Mouse (Mus musculus) CD4-positive, CD25-positive, alpha-beta regulatory T cell, adult 4 months (primary cell): ENCODE measurements around the gene Abcb7. TPM values are rescaled to one million over a fixed set of nuclear protein-coding genes. Genes with fewer than 3 reads are reported as not detected.

Source experiments
- ATAC-seq: one replicate; pipeline ENCODE4 v1.8.0; 2017
- polyA plus RNA-seq, 2 experiments: library from polyadenylated mRNA; unstranded; fragments of 100-300 nt; shearing (Covaris generic); gene quantifications; one replicate each; pipeline ENCODE4 v1.2.1; 2017

The Abcb7 gene
- 10 to 100 TPM; 21.9 to 22.1 TPM for polyA plus RNA-seq

DNA sequence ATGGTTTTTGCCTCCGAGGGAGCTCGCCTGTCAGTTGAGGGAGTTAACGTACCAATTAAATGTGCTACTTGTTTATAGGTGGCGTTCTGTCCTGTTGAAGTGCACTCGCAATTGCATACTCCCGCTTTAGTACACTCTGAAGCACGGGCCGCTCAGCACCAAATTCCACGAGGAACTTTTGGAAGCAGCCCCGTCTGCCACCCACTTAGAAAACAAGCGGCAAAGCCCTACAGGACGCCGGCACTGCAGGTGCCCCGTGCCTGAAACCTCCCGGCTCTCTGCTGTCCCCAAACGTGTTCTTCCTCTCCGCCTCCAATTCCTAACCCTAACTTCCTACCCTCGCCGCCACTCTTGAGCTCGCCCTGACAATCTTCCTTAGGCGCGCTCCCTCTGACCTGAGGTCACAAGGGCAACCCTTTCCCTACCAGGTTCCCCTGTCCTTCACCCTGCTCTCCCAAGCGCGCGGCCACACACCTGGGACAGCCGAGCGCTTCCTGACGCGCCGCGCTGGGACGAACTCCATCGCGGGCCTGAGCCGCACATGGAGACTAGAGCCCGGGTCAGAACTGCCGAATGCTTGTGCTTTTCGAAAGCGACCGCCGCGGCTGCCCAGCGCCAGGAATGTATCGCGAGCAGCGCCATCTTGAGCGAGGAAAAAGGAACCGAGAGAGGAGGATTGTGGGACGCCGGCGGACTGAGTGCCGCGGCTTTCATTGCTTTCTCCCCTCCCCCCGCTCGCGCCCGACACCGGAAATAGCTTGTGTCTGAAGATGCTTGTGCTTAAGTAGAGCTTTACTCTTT is at the start of gene Abcb7:
Gene Abcb7 (minus strand): TSS at position 674 of the 801 bp plus-strand sequence.
- ATAC-seq: peak; percentile 96

- no peak for ATAC-seq
Observed at GRCm38 (mm10) chrX:104461755-104462154, 48.1 kb upstream of the Abcb7 start.

DNA sequence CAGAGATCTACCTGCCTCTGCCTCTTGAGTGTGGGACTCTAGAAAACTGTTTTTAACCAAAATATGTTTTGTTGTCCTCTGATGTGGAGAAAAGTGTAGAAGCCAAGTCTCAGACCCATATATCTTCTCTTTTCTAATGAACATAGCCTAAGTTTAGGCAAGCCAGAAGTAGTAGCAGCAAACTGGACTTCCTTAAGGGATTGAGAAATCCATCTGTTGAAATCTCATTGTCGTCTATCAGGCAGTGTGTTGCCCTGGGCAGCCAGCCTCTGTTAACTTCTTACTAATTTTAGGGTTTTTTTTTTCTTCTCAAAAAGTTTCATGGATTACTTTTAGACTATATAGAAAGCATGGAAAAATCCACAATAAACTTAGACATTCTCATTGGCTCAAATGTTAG is 38.8 kb upstream of the Abcb7 start:
- ATAC-seq: no peak

- no peak for ATAC-seq
Observed at GRCm38 (mm10) chrX:104433456-104433855, 19.8 kb upstream of the Abcb7 start.

DNA sequence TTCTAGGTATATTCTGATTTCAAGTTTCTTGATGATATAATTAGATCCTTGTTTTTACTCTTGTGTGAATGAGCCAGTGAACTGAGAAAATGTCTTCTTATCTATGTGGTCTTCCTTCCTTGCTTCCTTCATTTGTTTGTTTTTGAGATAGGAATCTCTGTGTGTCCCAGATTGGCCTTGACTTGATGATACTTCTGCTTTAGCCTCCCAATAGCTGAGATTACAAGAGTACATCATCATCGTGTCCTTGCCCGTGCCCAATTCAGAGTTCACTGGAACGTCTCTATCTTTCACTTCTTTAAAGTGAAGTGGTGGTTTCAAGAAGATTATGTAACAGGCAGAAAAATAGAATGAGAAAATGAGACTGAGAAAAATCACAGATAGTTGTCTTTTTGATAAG is 14.5 kb upstream of the Abcb7 start:
- ATAC-seq: no peak

GRCm38 (mm10) chrX:104413995-104414394 is 339 bp upstream of the Abcb7 start:
- ATAC-seq: no peak

DNA sequence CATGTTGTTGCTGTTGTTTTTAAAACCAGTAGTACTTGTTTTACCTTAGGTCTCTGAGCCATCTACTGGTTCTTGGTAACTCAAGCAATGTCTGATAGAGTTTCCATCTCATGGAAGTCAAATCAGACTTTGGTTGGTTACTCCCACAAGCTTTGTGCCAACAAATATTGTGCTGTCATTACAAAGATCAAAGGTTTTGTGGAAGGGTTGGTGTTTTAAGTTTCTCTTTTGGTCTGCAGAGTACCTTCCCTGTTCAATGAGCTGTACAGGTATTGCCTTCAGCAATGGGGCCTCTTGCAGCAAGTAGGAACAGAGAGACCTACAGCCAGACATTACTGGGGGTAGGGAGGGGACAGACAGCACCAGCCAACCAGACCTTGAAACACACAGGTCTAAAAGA is 5.5 kb downstream of the Abcb7 start:
- peak; percentile 54 for ATAC-seq

GRCm38 (mm10) chrX:104402463-104402862 is 11.2 kb downstream of the Abcb7 start:
- ATAC-seq: no peak

GRCm38 (mm10) chrX:104401134-104401533 is 12.5 kb downstream of the Abcb7 start:
- no peak for ATAC-seq

DNA sequence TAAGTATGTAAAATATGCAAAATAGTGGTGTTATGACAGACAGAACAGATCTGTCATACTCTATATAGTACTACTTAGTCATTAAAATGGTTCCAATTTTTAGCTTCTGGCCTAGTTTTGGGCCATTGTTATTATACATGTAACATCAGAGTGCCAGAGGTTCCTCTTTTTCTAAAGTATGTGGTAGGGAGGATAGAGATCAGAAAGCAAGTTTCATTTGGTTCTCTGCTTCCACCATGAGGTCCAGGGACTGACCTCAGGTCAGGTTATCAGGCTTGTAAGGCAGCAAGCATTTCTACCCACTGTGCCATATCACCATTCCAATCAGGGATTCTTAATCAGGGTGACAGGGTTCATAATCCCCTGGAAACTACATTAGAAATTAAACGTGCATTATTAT is 16.1 kb downstream of the Abcb7 start:
- ATAC-seq: no peak

- no peak for ATAC-seq
Observed at GRCm38 (mm10) chrX:104359686-104360085, 54.0 kb downstream of the Abcb7 start.

DNA sequence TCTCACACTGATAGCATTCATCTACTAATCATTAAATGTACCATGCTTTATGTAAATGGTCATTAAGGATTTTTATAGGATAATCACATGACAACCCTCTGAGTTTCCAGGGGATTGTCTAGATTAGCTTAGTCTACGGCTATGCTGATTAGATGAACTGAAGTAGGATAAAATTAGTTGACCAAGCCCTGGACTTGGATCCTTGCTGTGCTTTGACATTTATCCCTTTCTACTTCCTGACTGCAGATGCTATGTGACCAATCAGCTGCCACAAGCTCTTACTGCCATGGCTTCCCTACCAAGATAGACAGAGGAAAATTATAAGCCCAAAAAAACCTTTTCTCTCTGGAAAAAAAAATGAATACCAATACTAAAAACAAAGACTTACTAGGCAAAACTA is 57.8 kb downstream of the Abcb7 start:
- ATAC-seq: no peak

GRCm38 (mm10) chrX:104348146-104348545 is 65.5 kb downstream of the Abcb7 start:
- peak; percentile 75 for ATAC-seq

DNA sequence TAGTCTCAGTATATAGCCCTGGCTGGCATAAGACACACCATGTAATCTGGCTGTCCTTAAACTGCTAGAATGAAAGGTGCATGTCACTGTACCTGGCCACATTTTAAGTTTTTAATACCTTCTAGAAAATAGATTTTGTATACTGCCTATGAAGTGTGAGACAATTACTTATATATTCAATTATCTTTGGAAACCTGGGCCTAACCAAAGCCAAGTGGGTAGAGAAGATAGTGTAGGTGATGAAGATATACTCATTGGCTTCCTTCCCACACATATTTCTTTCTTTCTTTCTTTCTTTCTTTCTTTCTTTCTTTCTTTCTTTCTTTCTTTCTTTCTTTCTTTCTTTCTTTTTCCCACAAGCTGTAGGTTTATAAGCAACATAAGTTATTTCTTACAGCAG is 121.9 kb downstream of the Abcb7 start:
- no peak for ATAC-seq

DNA sequence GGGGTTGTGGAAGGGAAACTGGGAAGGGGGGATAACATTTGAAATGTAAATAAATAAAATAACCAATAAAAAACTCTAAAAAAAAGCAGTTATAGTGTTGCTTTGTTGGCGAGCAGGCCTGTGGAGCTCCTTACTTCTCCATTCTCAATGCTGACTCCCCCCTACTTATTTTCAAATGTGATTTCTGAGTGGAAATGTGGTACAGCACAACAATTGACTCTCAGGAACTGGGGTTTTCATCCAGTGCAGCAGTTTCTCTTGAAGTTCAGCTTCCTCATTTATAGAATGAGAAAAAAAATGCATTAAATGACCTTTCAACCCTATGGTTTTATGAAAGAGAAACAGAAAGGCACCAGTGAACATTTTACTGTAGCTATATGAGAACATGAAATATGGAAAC is 133.8 kb downstream of the Abcb7 start:
- no peak for ATAC-seq

GRCm38 (mm10) chrX:104264371-104264770 is 149.3 kb downstream of the Abcb7 start:
- no peak for ATAC-seq

- ATAC-seq: no peak
Observed at GRCm38 (mm10) chrX:104262468-104262867, 151.2 kb downstream of the Abcb7 start.

DNA sequence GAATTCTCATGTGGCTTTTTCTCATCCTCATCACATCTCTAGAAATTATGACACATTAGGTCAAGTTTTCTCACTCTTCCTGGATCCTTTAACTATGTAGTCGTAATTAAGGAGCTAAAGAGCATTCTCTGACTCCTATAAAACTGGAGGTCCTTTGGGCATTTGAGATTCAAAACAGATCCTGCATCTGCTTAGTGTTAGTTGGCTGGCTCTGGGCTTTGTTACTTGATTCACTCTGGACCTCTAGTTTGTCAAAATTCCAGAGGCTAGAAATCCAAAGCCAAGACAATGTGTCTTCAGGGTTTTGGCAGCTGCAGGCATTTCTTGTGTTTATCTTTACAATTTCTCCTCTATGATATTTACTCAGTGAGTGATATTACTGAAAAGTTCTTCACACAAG is 157.1 kb downstream of the Abcb7 start:
- ATAC-seq: no peak

Other genes with a start within 250 kb of the Abcb7 start
- not detected for gene Nexmif, start 212.7 kb downstream of the Abcb7 start, polyA plus RNA-seq
- gene Uprt, start 69.0 kb upstream of the Abcb7 start, polyA plus RNA-seq: 1 to 10 TPM; 1.7 to 2.9 TPM